Mouse (Mus musculus) liver, postnatal 0 days (tissue): ENCODE data around the gene Ddx60. TPM values are rescaled to one million over a fixed set of nuclear protein-coding genes. Genes with fewer than 3 reads are reported as not detected.

Source experiments
- ATAC-seq: fragments of 200-750 bp; cut with Nextera tagmentation; 2 replicates; pipeline ENCODE4 v1.8.0; 2017; ENCODE audit warnings: mild to moderate bottlenecking, moderate library complexity
- DNase-seq: peaks from one replicate; pipeline ENCODE4 v3.0.0-alpha.2; 2016
- H3K27ac ChIP-seq: fragments of 300-500 bp; sonication (generic); 2 replicates; pipeline ENCODE4 v1.5.1; 2014; ENCODE audit warnings: antibody characterized with exemption, moderate library complexity, mild to moderate bottlenecking, low read depth
- H3K27me3 ChIP-seq: fragments of 300-500 bp; sonication (generic); 2 replicates; pipeline ENCODE4 v1.6.1; 2014; ENCODE audit warnings: low read length, control low read depth, mixed read lengths; ENCODE audit not compliant: insufficient read depth
- H3K36me3 ChIP-seq: fragments of 300-500 bp; sonication (generic); replicated peaks from 2 replicates; pipeline ENCODE4 v1.6.1; 2014; ENCODE audit warnings: mild to moderate bottlenecking, control low read depth, low read length, moderate library complexity, mixed read lengths; ENCODE audit not compliant: insufficient read depth
- H3K4me1 ChIP-seq: fragments of 300-500 bp; sonication (generic); 2 replicates; pipeline ENCODE4 v1.6.1; 2014; ENCODE audit warnings: antibody characterized with exemption, mild to moderate bottlenecking, control low read depth; ENCODE audit not compliant: insufficient read depth
- H3K4me2 ChIP-seq: fragments of 300-500 bp; sonication (generic); 2 replicates; pipeline ENCODE4 v1.6.1; 2014; ENCODE audit warnings: low read depth, mild to moderate bottlenecking, low read length, moderate library complexity, mixed read lengths
- H3K4me3 ChIP-seq: fragments of 300-500 bp; sonication (generic); 2 replicates; pipeline ENCODE4 v1.5.1; 2014; ENCODE audit warnings: low read depth, low read length
- H3K9ac ChIP-seq: fragments of 300-500 bp; sonication (generic); replicated peaks from 2 replicates; pipeline ENCODE4 v1.6.1; 2014; ENCODE audit warnings: mild to moderate bottlenecking, moderate library complexity
- H3K9me3 ChIP-seq: fragments of 300-500 bp; sonication (generic); 2 replicates; pipeline ENCODE4 v1.6.1; 2016; ENCODE audit warnings: mild to moderate bottlenecking, control low read depth, low read length, mixed read lengths
- CTCF ChIP-seq: sonication (generic); IDR thresholded peaks from 2 replicates; pipeline ENCODE4 v1.5.1; 2016; ENCODE audit warnings: antibody characterized with exemption, low read depth
- EP300 ChIP-seq: IDR thresholded peaks from 2 replicates; pipeline ENCODE4 v1.6.1; 2016; ENCODE audit warnings: antibody characterized with exemption, low read depth, mild to moderate bottlenecking
- WGBS: fragments of 180-500 bp; shearing (Covaris S2); extraction: QIAGEN DNeasy Blood & Tissue Kit; methylation state at CpG from one replicate; pipeline ENCODE4 v1.1.7; 2014; ENCODE audit not compliant: insufficient replicate concordance; 5-methylcytosine and 5-hydroxymethylcytosine counted together
- polyA plus RNA-seq: library from polyadenylated mRNA; unstranded; fragments of >200 nt; fragmentation: Nextera tagmentation; extraction: Ambion mirVana; gene quantifications from 2 replicates; pipeline ENCODE4 v1.2.1, GENCODE M21; 2015

Ddx60 gene
- 2.7 TPM in 2 replicates for polyA plus RNA-seq

GRCm38 (mm10) chr8:61927777-61928494, at the start of gene Ddx60:
TSS of gene Ddx60 (plus strand) at chr8:61928087.
- DNase-seq (peak; percentile 62), ATAC-seq (peak; percentile 67)
- H3K4me1 ChIP-seq: peaks cover 9% of the 10 kb centered on the region; the same call in 1 of the 2 replicates
- H3K36me3 ChIP-seq: no peaks in the 10 kb centered on the region
- H3K27me3 ChIP-seq: no peaks in the 10 kb centered on the region
- peak within 1 kb of the TSS; percentile 68 for H3K9ac ChIP-seq
- peak within 1 kb of the TSS; percentile 74 for H3K4me2 ChIP-seq
- 4% methylated on average over 22 of the region's 22 CpGs for WGBS
- H3K4me3 ChIP-seq: peak within 1 kb of the TSS; percentile 63
- TF ChIP-seq EP300 (no peak), CTCF (no peak)
- peak within 1 kb of the TSS; percentile 58 for H3K27ac ChIP-seq
- no peaks in the 10 kb centered on the region for H3K9me3 ChIP-seq

GRCm38 (mm10) chr8:61894062-61894461, 33.8 kb upstream of the Ddx60 start:
- Histone ChIP-seq H3K4me3 (no peak overlapping the region), H3K9me3 (no peaks in the 10 kb centered on the region), H3K27ac (no peak overlapping the region), H3K36me3 (no peaks in the 10 kb centered on the region), H3K27me3 (no peaks in the 10 kb centered on the region), H3K9ac (no peak overlapping the region), H3K4me2 (no peak overlapping the region), H3K4me1 (no peaks in the 10 kb centered on the region)
- ATAC-seq: no peak
- DNase-seq: peak; percentile 40
- TF ChIP-seq EP300: no peak
- peak; percentile 61 for TF ChIP-seq CTCF
- WGBS: 45% methylated on average over 2 of the region's 2 CpGs

GRCm38 (mm10) chr8:61896742-61897141, 31.1 kb upstream of the Ddx60 start:
- Histone ChIP-seq H3K27me3 (no peaks in the 10 kb centered on the region), H3K27ac (no peak overlapping the region), H3K36me3 (no peaks in the 10 kb centered on the region), H3K9ac (no peak overlapping the region), H3K4me2 (no peak overlapping the region), H3K4me1 (no peaks in the 10 kb centered on the region), H3K9me3 (no peaks in the 10 kb centered on the region), H3K4me3 (no peak overlapping the region)
- ATAC-seq (peak; percentile 35; the same call in 1 of the 2 replicates), DNase-seq (no peak)
- TF ChIP-seq CTCF (no peak), EP300 (no peak)
- 53% methylated on average over 1 of the region's 1 CpGs for WGBS

- Histone ChIP-seq H3K4me3 (no peak overlapping the region), H3K9me3 (no peaks in the 10 kb centered on the region), H3K36me3 (no peaks in the 10 kb centered on the region), H3K27me3 (no peaks in the 10 kb centered on the region), H3K27ac (no peak overlapping the region), H3K9ac (no peak overlapping the region), H3K4me2 (no peak overlapping the region), H3K4me1 (no peaks in the 10 kb centered on the region)
- no peak for ATAC-seq
- no peak for DNase-seq
- WGBS: 71% methylated on average over 1 of the region's 1 CpGs
- TF ChIP-seq CTCF: no peak
Measured at GRCm38 (mm10) chr8:61897402-61897801, 30.5 kb upstream of the Ddx60 start.

- WGBS: 74% methylated on average over 6 of the region's 6 CpGs
- no peaks in the 10 kb centered on the region for H3K27me3 ChIP-seq
- no peaks in the 10 kb centered on the region for H3K4me1 ChIP-seq
- no peak for DNase-seq
- no peaks in the 10 kb centered on the region for H3K36me3 ChIP-seq
- H3K9me3 ChIP-seq: no peaks in the 10 kb centered on the region
- H3K9ac ChIP-seq: no peak overlapping the region
- H3K4me3 ChIP-seq: no peak overlapping the region
- no peak overlapping the region for H3K4me2 ChIP-seq
- H3K27ac ChIP-seq: no peak overlapping the region
- no peak for ATAC-seq
- TF ChIP-seq EP300 (no peak), CTCF (no peak)
Measured at GRCm38 (mm10) chr8:61901028-61901717, 26.7 kb upstream of the Ddx60 start.

GRCm38 (mm10) chr8:61902521-61902920, 25.4 kb upstream of the Ddx60 start, which contains the start of gene Palld:
TSS of gene Palld (minus strand) at chr8:61902690.
- no peak for DNase-seq
- Histone ChIP-seq H3K27ac (no peak within 1 kb of the TSS), H3K4me2 (no peak within 1 kb of the TSS), H3K36me3 (no peaks in the 10 kb centered on the region), H3K9ac (no peak within 1 kb of the TSS), H3K4me3 (no peak within 1 kb of the TSS), H3K4me1 (no peaks in the 10 kb centered on the region), H3K27me3 (no peaks in the 10 kb centered on the region), H3K9me3 (no peaks in the 10 kb centered on the region)
- 69% methylated on average over 5 of the region's 5 CpGs for WGBS
- ATAC-seq: no peak
- TF ChIP-seq CTCF (no peak), EP300 (no peak)
